Mouse (Mus musculus) bone marrow, adult 2 months (tissue): ENCODE measurements around the gene Stx4a. TPM values are rescaled to one million over a fixed set of nuclear protein-coding genes. Genes with fewer than 3 reads are reported as not detected.
A peak's percentile ranks its signal among the peaks of the same experiment; 100 is the strongest.
"Not testable (repeated sequence)": the region's sequence is repeated elsewhere in the genome, so short reads cannot be mapped to it uniquely, and the experiment has no call there.

Source experiments
- H3K27ac ChIP-seq: fragments of 200-500 bp; 2 replicates; pipeline ENCODE4 v1.5.1; 2012; ENCODE audit warnings: low read depth, mild to moderate bottlenecking, control low read depth, inconsistent platforms, low read length; ENCODE audit not compliant: control insufficient read depth, poor library complexity, insufficient read depth
- H3K4me1 ChIP-seq: fragments of 200-500 bp; 2 replicates; pipeline ENCODE4 v1.6.1; 2011; ENCODE audit warnings: low read length; ENCODE audit not compliant: control insufficient read depth, insufficient read depth
- H3K4me3 ChIP-seq: fragments of 200-500 bp; replicated peaks from 2 replicates; pipeline ENCODE3; 2011; ENCODE audit warnings: mild to moderate bottlenecking, low read depth, low read length, control low read depth; ENCODE audit not compliant: control insufficient read depth
- CTCF ChIP-seq: fragments of 200-500 bp; IDR thresholded peaks from 2 replicates; pipeline ENCODE4 v1.5.1; 2011; ENCODE audit warnings: low read length, control low read depth; ENCODE audit not compliant: control insufficient read depth, insufficient read depth
- POLR2A ChIP-seq: fragments of 200-500 bp; IDR thresholded peaks from 2 replicates; pipeline ENCODE4 v1.6.1; 2011; ENCODE audit warnings: low read depth, mild to moderate bottlenecking, control low read depth, low read length, borderline replicate concordance; ENCODE audit not compliant: control insufficient read depth
- WGBS: fragments of 180-500 bp; shearing (Covaris S2); methylation state at CpG from one replicate; pipeline ENCODE4 v1.1.7; 2018; 5-methylcytosine and 5-hydroxymethylcytosine counted together
- polyA plus RNA-seq: library from polyadenylated mRNA; stranded (reverse); fragments of >200 nt; gene quantifications from 2 replicates; pipeline ENCODE4 v1.2.4, GENCODE M21; 2011; ENCODE audit warnings: low replicate concordance; ENCODE audit not compliant: missing spikeins, insufficient read depth, insufficient read length

Gene Stx4a
- 246 and 342 TPM in 2 replicates for polyA plus RNA-seq

- 21% methylated on average over 35 of the region's 38 CpGs for WGBS
- TF ChIP-seq POLR2A, result no peak
- TF ChIP-seq CTCF, result no peak
- no peak within 1 kb of the TSS for H3K27ac ChIP-seq
- no peak within 1 kb of the TSS for H3K4me3 ChIP-seq
- no peaks in the 10 kb centered on the region for H3K4me1 ChIP-seq
Observed at GRCm38 (mm10) chr7:127824176-127824871, at the start of gene Stx4a, which contains the start of gene Stx1b. Gene Stx4a, plus strand, starts transcription at chr7:127824294. Gene Stx1b, minus strand, starts transcription at chr7:127824549.

- peak overlapping the region; percentile 81 for H3K4me3 ChIP-seq
- not testable (repeated sequence) for H3K4me1 ChIP-seq, H3K27ac ChIP-seq
- WGBS, result 62% methylated on average over 7 of the region's 7 CpGs
Observed at GRCm38 (mm10) chr7:127775837-127776236, 48.3 kb upstream of the Stx4a start.

GRCm38 (mm10) chr7:127776426-127776825 is 47.7 kb upstream of the Stx4a start, which contains the start of gene Setd1a:
Gene Setd1a, plus strand, starts transcription at chr7:127776670.
- H3K4me1 ChIP-seq, result no peaks in the 10 kb centered on the region
- TF ChIP-seq POLR2A (no peak), CTCF (no peak)
- peak within 1 kb of the TSS; percentile 90 for H3K27ac ChIP-seq
- WGBS, result under 1% methylated on average over 23 of the region's 23 CpGs
- H3K4me3 ChIP-seq, result peak within 1 kb of the TSS; percentile 81

- no peaks in the 10 kb centered on the region for H3K4me1 ChIP-seq
- H3K27ac ChIP-seq, result peak overlapping the region; percentile 90
- peak overlapping the region; percentile 81 for H3K4me3 ChIP-seq
- WGBS, result 1% methylated on average over 58 of the region's 70 CpGs
- TF ChIP-seq POLR2A, result no peak
- no peak for TF ChIP-seq CTCF
Observed at GRCm38 (mm10) chr7:127776878-127777473, 47.1 kb upstream of the Stx4a start.

GRCm38 (mm10) chr7:127777474-127778266 is 46.4 kb upstream of the Stx4a start:
- 2% methylated on average over 58 of the region's 66 CpGs for WGBS
- TF ChIP-seq POLR2A (no peak), CTCF (no peak)
- Histone ChIP-seq H3K27ac (peak overlapping the region; percentile 90; the same call in 1 of the 2 replicates), H3K4me1 (no peaks in the 10 kb centered on the region), H3K4me3 (peak overlapping the region; percentile 81)

GRCm38 (mm10) chr7:127778350-127778749 is 45.7 kb upstream of the Stx4a start:
- H3K27ac ChIP-seq, result no peak overlapping the region
- TF ChIP-seq POLR2A, result no peak
- WGBS, result 78% methylated on average over 4 of the region's 4 CpGs
- H3K4me1 ChIP-seq, result no peaks in the 10 kb centered on the region
- H3K4me3 ChIP-seq, result no peak overlapping the region

GRCm38 (mm10) chr7:127785308-127785707 is 38.8 kb upstream of the Stx4a start, which contains the start of gene Gm49388:
Gene Gm49388, plus strand, starts transcription at chr7:127785608.
- WGBS, result 93% methylated on average over 7 of the region's 7 CpGs
- TF ChIP-seq POLR2A, result no peak
- no peak for TF ChIP-seq CTCF
- Histone ChIP-seq H3K27ac (no peak within 1 kb of the TSS), H3K4me1 (no peaks in the 10 kb centered on the region), H3K4me3 (no peak within 1 kb of the TSS)
